Mouse (Mus musculus) kidney, adult 11 months (tissue): ENCODE data around the gene Dohh.

Experiments
- DNase-seq: peaks from one replicate; pipeline ENCODE4 v3.0.0; 2022

Gene Dohh

DNA sequence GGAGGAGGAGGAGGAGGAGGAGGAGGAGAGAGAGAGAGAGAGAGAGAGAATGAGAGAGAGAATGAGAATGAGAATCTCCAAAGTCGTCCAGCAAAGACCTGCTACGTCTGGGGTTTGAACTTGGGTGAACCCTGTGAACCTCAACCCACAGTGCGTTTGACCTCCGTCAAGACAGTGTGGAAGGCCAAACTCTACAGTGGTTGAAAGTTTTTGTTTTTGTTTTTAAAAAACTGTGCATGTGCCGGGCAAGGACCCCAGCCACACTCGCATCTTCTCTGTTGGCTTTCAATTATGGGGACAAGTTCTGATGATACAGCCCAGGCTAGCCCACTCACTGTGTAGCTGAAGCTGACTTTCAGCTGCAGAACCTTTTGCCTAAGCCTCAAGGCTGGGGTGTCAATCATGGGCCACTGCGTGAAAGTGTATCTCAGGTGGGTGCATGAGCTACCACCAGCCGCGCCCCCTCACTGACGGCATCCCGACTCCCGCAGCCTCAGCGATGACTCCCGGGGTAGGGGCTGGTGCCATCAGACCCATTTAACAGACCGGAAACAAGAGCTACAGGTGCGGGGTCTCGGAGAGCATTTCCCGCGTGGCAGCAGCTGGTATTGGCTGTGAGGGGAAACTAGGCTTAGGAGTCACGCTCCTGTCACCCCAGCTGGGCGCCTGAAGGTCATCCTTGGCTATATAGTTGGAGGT lies 48.1 kb downstream of the Dohh start:
- peak; percentile 52 for DNase-seq

DNA sequence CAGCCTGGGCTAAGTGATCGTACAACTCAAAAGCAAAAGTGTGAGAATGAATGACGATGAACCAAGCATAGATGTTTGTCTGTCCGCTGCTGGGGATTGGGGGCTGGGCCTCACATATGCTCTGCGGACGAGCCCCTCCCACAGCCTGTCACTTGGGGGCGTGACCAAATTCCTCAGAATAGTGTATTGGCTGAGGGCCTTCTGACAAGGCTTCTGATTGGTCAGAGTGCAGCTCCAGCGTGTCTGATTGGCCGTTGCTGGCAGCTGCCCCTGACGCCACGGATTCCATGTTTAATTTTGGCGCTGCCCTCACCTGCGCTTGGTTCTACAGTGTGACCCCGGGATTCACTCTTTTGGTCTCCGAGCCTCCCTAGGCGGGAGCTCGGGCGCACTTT lies 48.6 kb downstream of the Dohh start:
- DNase-seq, result peak; percentile 98

DNA sequence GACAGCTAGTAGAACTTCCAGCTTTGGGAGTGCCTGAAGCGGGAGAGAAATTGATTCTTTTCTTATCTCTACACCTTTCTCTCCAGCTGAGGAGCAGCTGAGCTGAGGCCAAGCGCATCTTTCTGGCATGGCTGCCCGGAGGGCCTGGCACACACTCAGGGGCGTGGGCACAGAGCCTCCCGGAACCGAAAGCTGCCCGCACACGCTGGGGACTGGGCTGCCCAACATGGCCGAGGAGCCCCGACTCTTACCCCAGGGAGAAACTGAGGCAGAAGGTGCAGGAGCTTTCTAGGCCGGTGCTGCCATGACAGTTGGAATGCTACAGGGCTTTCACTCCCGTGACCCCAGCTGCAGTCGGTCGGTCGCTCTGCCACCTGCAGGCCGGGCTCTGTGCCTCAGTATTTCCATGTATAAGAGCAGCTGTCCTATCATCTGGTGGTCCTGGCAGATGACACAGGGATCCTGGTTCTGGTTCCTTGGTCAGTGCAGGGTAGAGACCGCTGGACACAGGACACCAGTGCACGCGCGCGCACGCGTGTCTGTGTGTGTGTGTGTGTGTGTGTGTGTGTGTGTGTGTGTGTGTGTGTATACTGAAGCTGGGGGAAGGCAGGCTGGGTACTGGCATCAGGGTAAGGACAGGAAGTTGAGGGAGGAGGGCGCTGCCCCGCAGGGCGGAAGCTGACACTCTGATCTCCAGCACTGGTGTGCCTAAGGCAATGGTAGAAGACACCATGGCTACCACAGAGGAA lies 49.5 kb downstream of the Dohh start:
- DNase-seq, result peak; percentile 57

DNA sequence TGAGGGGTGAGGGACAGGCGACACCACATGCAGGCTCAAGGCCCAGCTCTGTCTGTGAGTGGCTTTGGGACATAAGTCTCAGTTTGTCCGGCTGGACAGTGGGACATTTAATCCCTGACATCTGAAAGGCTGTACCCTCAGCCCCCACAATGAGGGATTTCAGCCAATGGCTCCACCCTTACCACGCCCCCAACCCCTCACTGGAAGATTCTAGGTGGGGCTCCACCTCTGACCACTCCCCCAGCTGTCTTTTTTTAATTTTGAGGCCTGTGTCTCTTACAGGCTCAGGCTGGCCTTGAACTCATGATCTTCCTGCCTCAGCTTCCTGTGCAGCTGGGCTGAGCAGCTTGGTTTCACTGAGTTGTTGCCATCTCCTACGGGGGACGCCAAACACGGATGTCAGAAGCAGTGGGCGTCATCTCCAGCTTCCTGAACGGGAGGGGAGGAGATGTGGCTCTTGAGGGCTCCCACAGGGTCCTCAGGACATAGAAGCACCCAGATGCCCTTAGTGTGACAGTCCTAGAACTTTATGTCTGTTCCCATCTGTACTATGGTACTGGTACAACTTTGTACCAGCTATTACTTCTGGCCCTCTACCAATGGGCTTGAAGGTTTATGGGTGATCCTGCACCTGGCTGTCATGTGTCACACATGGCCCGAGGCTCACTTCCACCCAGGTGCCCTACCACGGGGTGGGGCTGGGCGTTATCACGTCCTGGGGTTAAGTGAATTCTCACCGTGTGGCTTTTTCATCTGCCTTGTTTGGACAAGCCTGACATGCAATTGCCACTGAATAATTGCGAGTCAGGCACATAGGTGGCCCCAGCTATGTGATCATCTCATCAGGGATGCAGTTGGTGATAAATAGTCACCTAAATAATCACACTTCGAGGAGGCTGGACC lies 50.4 kb downstream of the Dohh start:
- peak; percentile 46 for DNase-seq

DNA sequence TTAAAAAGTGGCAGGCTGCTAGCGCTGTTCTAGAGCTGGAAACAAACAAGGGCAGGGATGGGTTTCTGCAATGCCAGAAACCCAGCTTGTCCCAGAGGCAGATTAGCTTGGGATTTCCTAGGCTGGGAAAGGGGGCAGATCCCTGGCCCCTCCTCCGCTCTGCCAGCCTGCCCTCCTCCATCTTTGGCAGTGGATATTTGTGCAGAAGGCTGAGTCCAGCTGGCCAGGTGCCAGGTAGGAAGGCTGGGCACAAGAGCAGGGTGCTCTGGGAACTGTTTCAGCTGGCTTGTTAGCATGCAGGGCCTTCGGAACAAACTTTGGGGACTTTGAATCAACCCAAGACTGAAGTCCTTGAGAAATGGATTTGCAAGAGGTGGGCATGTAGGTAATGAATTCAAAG lies 51.2 kb downstream of the Dohh start:
- peak; percentile 94 for DNase-seq
